Mouse (Mus musculus) urinary bladder, adult 18-20 months (tissue): Measurements from ENCODE around the gene Arhgap33.
"Not testable (repeated sequence)": the region's sequence is repeated elsewhere in the genome, so short reads cannot be mapped to it uniquely, and the experiment has no call there.

Experiments
- DNase-seq, 2 experiments: peaks; one replicate each; pipeline ENCODE4 v3.0.0; 2022; ENCODE audit warnings: low spot score in 2 of 2, mixed read lengths in 2 of 2

Arhgap33 gene

GRCm38 (mm10) chr7:30495506-30496042, 39.3 kb downstream of the Arhgap33 start:
- DNase-seq, result not testable (repeated sequence)

GRCm38 (mm10) chr7:30493401-30493931, 41.4 kb downstream of the Arhgap33 start, which contains the start of gene Prodh2:
Prodh2 (plus strand) TSS chr7:30493622.
- no peak for DNase-seq

GRCm38 (mm10) chr7:30492765-30493164, 42.1 kb downstream of the Arhgap33 start:
- peak; percentile 45 to 65 for DNase-seq

- DNase-seq, result no peak
These were observed 43.9 kb downstream of the Arhgap33 start for GRCm38 (mm10) chr7:30490957-30491307.

- no peak for DNase-seq
These were observed 44.5 kb downstream of the Arhgap33 start for GRCm38 (mm10) chr7:30490251-30490956.

GRCm38 (mm10) chr7:30484250-30484649, 50.6 kb downstream of the Arhgap33 start:
- no peak for DNase-seq

GRCm38 (mm10) chr7:30477415-30478381, 57.2 kb downstream of the Arhgap33 start:
- no peak for DNase-seq

- not testable (repeated sequence) for DNase-seq
These were observed 58.7 kb downstream of the Arhgap33 start for GRCm38 (mm10) chr7:30476136-30476535.

GRCm38 (mm10) chr7:30474999-30475398, 59.9 kb downstream of the Arhgap33 start:
- no peak for DNase-seq

- no peak for DNase-seq
These were observed 62.4 kb downstream of the Arhgap33 start for GRCm38 (mm10) chr7:30472411-30472810.
